Mouse (Mus musculus): ENCODE measurements at regions not wholly inside any gene's neighbourhood (a gene's known extent, or its start where the extent isn't known, plus 50 kb on each side); places are given as distances from the start of the nearest gene placed in this dataset.

- TF ChIP-seq POLR2A (IDR thresholded peaks at IDR 0.05; ENCODE audit: borderline replicate concordance, extremely low read depth, low read depth, low read length) (no peak), CTCF (IDR thresholded peaks at IDR 0.05; ENCODE audit: insufficient read depth, low read length) (no peak)
Observed at GRCm38 (mm10) chr13:48154414-48155105, 106.5 kb upstream of the Id4 start.
